Mouse (Mus musculus): ENCODE data around the gene Llgl1.

GRCm38 (mm10) chr11:60703131-60703530, 3.6 kb downstream of the Llgl1 start:
- TF ChIP-seq CTCF (IDR thresholded peaks at IDR 0.05; ENCODE audit: borderline replicate concordance, insufficient read depth, low read depth, low read length) (peak; percentile 75), POLR2A (IDR thresholded peaks at IDR 0.05; ENCODE audit: borderline replicate concordance, insufficient read depth, low read length) (no peak)

Measured in cerebellum, adult 2 months (tissue).